Mouse (Mus musculus) kidney, postnatal 10 days (tissue): ENCODE measurements around the gene Cby1.
A peak's percentile ranks its signal among the peaks of the same experiment; 100 is the strongest.

Experiments used
- DNase-seq: peaks from one replicate; pipeline ENCODE4 v3.0.0; 2021; ENCODE audit warnings: mixed read lengths

The Cby1 gene

DNA sequence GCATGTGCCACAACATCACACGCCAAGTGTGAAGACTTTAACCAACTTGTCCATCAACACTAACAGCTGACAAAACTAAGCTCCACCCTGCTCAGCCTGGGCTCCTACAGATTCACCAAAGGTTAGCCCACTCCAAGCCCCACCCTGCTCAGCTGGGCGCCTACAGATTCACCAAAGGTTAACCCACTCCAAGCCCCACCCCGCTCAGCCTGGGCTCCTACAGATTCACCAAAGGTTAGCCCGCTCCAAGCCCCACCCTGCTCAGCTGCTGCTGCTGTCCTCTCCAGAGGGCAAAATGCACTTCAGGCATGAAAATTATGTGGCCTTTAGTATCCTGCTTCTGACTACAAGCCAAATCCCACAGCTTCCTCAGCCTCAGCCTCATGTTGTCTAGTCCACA lies 23.0 kb downstream of the Cby1 start:
- no peak for DNase-seq

DNA sequence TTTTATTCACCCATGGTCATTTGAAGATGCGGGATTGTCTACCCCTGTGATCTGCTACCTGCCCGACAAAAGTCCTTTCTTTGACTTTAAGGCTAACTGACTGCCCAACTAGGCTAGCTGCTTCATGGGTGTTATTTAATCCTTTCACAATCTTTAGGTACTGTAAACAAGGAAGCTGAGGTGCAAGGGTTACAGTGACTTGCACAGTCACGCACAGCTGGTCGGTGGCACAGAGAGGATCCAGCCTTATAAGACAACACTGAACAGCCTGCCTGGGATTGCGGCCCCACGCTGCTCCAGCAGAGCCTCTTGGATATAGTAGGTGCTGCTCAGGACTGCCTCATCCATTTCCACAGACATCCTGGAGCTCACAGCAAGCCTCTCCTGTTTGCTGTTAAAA lies 24.1 kb downstream of the Cby1 start:
- DNase-seq: no peak

DNA sequence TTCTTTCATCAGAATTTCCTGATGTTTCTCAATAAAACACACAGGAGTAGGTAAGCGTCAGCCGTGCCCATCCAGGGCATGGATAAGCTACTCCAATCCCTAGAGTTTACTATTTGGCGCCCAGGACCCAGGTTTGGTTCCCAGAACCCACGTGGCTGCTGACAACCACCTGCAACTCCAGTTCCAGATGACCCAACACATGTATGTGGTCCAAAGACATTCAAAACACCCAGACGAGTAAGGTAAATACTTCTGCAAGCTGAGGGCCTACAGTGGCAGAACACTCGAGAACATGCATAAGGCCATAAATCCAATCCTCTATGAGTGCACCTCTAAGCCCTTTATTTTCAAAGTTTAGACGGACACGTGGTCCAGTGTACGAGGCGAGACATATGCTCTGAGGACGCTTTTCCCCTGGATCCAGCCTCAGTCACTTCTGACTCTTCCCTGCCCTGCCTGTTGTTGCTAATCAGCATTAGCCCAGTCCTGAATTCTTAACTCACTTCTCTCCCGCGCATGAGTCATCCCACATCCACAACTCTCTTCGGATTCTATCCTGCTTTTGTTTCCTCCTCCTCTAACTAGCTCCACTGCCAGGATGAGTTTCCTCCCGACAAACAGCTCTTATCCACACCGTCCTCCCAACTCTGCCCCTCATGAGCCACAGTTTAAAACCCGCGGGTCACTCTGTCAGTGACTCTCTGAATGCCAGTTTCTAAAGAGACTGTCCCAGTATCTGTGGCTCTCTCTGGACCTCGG lies 24.9 kb downstream of the Cby1 start:
- no peak for DNase-seq

DNA sequence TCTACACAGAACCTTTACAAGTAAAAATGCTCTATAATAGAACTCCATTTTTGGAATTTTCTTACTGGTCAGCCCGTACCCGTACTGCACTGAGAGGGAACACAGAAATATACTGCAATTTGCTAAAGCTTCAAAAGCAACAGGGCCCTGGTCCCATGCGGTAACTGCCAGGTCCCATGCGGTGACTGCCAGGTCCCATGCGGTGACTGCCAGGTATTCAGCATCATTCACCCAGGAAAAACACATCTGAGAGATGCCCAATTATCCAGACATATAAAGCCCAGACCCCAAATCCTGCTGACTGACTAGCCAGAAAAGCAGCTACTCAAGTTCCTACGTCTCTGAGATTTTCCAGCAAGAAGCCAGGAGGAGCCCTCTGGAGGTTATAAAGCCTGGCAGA lies 25.6 kb downstream of the Cby1 start:
- DNase-seq: no peak

DNA sequence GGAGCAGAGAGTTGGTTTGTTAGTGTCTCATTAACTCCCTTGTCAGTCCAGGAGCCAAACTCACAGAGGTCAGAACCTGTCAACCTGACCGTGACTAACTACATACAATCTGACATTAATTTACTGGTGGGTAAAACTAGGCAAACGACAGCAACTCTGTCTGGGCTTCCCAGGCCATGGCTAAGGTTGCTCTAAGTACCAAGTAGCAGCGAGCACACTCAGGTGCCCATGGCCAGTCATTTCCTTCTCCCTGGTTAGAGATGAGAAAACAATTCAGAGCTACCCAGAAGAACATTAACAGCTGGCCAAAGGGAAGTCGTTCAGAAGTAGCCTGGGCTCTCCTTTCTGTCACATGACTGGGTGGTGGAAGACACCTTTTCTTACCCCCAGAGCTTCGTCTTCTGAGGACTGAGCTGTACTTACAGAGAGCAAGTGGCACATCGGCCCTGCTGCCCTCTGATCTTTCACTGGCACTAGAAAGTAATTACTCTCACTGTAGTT lies 26.2 kb downstream of the Cby1 start:
- DNase-seq: peak; percentile 43

DNA sequence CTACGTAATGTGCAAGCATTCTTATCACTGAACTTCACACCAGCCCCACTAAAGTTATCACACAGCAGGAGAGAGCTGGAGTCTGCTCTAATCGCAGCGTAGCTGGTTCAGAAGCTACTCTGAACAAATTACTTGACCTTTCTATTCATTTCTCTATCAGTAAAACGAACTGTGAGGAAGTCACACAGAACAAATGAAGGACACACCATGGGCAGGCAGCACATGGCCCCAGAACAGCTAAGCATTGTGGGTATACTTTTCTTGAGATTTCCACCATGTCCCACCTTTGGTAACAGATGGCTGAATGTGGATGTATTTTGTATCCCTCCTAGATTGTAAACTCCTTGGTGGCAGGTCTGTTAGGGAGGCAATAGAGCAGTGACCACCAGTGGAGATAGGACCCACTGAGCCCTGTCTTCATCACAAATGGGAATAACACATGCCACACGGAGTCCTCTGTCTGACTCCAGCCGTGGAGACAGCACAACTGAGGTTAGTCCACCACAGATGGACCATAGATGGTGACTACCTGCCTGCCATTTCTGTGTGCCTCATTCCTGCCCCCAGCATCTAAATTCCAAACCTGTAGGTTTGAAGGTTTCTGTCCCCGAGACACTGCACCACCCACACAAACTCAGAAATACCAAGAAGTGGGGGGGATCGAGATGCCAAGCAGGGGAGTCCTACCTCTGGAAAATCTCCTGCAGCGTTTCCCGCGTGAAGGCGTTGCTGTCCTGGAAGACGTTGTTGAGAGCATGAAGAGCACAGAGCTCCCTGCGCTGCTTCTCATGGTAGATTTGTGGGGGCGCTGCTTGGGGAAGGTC lies 27.3 kb downstream of the Cby1 start:
- DNase-seq: no peak

DNA sequence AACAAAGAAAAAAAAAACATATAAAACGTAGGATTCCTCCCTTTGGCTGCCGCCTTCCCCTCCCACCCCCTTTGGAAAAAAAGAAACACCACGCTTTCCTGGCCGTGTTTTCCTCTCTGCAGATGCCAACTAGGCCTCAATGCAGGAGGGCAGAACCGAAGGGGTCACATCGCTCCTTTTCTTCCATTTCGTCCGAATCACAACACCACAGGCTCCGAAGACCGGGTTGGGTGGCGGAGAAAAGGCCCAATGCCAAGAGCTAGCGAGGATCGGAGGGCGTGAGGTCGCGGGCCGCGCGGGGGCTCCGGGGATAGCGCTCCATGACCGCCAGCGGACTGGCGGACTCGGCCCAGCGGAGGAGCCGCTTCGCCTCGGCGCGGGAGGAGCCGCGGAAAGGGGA lies 28.2 kb downstream of the Cby1 start:
- no peak for DNase-seq

DNA sequence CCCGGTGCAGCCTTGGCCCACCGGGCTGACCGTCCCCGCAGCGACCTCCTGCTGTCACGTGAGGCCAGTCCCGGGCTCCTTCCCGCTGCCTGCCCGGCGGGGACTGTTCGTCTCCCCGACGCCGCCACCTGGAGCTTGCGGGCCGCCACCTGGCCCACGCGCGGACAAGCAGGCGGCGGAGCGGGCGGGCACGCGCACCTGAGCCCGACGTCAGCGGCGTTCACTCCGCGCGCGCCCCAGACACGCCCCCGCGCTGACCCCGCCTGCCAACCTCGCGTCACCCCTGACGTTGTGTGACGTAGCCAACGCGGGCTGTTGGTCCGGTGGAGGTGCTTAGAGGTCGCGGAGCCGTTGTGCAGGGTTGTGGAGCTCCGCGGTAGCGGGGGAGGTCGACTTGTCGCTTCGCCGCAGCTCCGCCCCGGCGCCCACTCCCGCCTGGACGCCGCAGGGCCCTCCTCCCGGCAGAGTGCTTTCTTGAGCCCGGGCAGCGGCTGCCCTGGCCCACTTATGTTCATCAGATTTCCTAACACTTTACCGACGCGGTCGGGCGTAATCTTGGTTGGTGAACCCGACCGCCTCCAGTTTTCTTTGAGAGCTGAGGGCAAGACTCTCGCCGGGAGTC lies 28.8 kb downstream of the Cby1 start, which contains the start of gene Josd1:
Josd1 (minus strand) TSS at position 274 of the 622 bp plus-strand sequence.
- peak; percentile 97 for DNase-seq

DNA sequence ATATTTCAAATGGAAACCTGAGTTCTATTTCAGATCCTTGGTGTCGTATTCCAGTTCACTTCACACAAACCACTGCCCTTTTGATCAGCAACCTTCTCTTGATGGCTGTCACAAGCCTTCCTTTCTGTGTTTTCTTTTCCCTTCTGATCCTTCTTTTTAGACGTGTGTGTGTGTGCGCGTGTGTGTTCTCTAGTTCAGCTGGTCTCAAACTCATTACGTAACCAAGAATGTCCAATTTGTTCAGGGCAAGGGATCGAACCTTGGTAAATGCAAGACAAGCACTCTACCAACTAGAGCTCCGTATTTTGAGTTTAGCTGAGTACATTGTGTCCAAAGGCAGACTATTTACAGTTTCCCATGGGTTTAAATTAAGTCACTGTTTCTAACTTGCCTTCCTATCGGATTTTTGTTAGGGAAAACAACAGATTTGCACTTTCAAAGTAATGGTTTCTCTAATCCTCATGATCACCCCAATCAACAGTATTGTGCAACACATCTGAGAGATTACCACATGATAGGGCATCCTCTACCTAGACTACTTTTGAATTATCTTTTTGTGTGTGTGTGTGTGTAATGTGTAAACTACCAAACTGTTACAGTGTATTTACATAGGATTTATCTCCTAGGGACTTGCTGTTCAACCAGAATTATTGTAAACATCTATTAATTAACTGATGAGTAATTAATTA lies 29.4 kb downstream of the Cby1 start:
- no peak for DNase-seq

DNA sequence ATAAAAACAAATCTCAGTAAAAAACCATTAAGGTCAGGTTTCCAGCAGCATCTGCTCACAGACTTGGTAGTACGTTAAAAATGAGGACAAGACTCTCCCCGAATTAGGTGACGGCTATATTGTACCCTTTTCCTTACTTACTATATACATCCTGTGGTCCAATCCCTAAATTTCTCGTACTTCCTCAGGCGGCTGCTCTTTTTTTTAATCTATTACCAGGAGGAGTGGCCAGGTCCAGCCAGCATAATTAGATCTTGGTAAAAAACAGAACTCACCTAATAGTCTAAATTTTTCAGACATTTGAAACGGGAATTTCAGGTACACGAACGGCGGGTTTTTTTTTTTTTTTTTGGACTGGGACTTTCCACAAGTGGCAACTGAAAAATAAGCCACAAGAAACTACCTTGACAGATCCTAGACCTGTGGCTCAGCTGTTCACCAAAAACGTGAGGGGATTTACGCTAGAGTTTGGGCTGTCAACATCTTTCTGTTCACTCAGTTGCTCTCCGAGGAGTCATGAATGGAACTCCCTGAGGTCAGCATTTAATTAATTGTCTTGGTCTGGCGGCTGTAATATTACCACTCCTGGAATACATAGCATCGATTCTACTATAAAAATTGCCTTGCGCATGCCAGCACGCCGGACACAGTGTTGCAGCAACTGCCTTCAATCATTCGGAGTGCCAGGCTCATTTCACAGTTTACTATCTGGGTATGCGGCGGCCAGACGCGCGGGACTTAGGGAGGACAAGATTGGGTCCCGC lies 30.8 kb downstream of the Cby1 start:
- no peak for DNase-seq

DNA sequence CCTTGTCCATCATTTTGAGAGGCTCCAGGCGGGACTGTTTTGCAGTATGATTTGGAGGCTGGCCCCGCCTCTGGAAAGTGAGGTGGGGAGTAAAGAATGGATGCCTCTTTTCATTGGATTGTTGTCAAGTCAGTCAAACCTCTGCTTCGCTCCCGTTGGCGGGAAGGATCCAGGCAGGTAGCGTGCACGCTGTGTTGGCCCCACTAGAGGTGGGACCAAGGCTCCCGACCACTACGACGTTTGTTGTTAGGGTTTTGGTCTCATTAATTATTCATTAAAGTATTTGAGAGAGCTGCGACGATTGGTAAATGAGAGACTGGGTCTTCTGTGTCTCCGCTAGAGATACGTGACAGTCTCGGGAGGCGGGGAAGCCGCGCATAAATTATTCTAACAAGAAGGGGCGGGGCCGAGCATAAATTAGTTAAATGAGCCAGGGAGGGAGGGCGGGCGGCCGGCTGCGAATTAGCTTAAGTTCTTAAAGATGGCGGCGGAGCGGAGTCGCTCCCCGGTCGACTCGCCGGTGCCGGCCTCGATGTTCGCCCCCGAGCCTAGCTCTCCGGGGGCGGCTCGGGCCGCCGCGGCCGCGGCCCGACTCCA lies 31.5 kb downstream of the Cby1 start, which contains the start of gene Gtpbp1:
Gtpbp1 (plus strand) TSS at position 420 of the 597 bp plus-strand sequence.
- DNase-seq: peak; percentile 97

DNA sequence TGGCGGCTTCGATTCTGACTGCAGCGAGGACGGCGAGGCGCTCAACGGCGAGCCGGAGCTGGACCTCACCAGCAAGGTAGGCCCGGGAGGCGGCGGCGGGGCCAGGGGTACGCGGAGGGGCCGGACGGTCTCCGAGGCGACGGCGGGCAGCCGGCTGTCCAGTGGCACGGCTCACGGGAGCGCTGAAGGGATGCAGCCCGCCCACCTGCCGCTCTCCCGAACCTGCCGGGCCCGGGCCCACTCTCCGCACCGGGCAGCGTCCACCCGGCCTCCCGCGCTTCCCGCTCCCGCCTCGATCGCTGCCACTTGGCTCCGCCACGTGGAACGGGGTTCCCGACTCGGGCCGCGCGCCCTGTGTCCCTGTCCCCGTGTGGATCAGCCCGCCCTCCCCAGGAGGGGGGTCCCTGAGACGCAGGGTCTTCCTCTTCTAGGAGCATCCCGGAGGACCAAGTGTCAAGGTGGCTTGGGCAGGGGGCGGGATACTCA lies 32.1 kb downstream of the Cby1 start:
- DNase-seq: no peak

DNA sequence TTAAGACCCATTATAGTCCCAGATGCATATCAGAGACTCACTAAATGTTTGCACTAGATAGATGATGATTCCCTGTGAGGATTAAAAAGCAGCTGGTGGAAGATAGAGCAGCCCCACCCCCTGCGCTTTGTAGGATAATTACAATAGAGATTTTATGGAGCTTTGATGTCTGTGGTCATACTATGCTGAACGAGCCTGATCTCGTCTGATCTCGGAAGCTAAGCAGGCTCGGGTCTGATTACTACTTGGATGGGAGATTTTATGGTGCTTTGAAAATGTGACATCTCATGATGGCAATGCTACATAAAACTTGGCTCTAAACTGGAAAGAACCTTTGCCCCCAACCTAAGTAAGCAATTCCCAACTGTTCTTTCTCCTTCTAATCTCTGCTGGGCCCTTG lies 33.3 kb downstream of the Cby1 start:
- DNase-seq: no peak

DNA sequence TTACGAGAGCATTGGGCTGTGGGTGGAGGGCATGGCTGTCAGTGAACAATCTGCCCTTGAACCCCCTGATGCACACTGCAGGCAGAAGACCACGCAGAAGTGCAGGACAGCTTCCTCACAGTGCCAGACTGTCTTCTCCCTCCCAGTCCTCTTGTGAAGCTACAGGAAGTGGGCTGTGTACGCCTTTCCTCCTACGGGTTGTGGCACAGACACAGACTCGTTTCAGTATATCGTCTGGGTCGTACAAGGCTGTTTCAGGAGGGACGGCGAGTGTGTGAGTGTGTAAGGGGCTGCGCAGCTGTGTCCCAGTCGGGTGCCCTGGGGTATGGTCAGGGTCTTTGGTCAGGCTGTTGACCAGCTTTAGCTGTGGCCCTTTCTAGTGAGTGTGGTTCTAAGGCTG lies 34.7 kb downstream of the Cby1 start:
- DNase-seq: no peak

DNA sequence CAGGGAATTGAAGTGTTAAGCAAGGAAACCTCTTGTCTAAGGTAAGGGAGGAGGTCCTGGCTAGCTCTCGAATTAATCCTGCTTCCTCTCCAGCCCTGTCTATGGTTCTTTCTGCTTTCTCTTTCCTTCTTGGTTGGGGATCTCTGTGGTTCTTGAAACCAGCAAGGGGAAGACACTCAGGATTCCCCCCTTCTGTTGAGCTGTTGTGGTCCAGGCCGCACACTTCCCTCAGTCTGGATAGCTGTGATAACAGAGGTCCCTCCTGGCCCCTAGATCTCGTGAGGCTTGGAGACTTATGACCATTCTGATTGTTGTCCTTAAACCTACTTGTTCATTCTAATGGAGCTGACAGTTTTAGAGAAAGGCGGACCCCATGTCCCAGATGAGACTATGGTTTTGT lies 35.5 kb downstream of the Cby1 start:
- DNase-seq: no peak

DNA sequence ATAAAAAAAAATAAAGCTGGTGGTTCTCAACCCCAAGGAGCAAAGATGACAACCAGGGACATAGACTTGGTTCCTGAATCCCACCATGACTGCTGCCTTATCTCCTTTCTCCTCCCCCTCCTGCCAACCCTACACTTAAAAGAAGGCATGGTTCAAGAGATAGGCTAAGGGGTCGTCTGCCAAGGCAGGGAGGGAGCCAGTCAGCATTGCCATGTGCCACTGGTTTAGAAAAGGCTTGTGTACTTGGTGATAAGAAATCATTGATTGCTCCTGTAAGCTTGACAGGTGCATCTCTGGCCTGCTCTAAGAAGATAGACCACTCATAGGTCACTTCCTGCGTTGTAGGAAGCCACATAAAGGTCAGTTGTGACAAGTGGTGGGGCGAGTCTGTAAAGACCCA lies 36.5 kb downstream of the Cby1 start:
- DNase-seq: no peak

DNA sequence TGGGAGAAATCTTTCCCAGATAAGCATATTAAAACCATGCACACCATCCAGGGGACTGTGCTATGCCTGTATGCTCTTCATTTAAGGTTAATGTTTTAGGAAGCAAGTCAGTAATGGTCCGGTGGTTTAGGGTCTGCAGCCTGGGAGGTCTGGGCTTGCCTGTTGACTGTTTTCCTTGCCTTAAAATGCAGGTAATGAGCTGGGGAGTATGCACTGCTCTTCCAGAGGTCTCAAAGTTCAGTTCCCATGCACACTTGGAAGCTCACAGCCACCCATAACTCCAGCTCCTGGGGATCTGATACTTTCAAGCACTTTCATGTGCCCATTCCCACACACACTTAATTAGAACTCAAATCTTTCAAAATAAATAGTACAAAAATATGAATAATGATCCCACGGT lies 37.5 kb downstream of the Cby1 start:
- no peak for DNase-seq

DNA sequence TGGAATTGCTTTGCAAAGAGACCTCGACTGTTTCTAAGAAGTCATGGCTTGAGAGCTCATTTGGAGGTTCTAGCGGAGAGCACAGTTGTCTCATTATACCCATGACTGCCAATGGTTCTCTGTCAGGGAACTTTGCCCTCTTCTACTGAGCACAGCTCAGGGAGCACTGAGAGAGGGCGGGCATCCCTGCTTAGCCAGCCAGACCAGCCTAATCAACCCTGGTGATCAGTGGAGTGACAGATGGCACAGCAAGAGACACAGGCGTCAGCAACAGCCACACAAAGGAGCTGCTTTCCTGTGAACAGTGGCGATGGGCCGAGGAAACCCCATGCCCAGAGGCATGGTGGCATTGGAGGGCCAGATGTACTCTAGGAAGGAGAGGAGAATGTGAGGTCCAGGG lies 38.0 kb downstream of the Cby1 start:
- peak; percentile 32 for DNase-seq

DNA sequence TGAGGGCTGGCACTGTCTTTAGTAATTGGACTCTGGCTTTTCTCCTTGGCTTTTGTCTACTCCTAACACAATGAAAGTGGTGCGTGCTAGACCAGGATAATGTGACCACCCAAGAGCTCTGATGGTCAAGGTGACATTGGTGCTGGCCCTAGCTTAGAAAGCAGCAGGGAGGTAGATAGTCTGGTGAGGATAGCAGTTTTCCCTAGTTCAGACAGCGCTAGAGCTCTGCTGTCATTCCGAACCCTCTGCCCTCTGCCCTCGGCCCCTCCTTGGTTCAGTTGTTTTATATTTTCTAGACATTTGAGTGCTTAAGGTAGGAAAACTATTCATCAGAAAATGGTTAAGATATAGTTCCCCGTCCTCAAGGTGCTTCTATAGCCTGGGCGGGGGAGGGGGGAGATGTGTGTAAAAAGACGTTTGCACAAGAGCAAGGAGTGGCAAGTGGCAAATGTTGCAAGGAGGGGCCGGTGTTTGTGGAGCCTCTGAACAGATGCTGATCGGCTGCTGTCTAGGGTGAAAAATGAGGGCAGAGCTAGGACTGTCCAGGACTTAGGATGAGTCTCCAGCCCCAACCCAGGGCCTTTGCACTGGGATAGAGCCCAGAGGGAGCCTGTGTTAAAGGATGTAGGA lies 38.7 kb downstream of the Cby1 start:
- DNase-seq: no peak

DNA sequence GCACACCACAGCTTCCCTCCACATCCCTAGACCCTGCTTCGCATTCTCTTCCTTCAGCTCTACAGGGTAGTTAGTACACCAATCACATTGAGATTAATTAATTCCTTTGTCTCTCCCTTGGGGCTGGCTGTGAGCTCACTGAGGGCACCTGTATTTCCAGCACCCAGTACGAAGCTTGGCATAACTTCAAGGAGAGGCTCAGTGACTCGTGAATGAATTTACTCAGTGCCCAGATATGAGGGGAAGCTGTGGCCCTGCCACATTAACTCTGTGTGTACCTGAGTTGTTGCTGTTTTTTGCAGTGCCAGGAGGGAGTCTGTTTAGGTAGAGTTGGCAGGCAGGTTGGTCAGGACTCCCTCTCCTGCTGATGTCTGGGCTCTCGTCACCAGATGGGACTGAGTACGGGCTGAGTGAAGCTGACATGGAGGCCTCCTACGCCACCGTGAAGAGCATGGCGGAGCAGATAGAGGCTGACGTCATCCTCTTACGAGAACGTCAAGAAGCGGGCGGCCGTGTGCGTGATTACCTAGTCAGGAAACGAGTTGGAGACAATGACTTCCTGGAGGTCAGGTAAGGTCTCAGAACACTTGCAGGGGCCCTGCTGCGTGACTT lies 47.7 kb downstream of the Cby1 start:
- DNase-seq: no peak
